Mouse (Mus musculus) cerebellum, adult 9-11 months (tissue): ENCODE data around the gene Gm14781.
"Not testable (repeated sequence)": the region's sequence is repeated elsewhere in the genome, so short reads cannot be mapped to it uniquely, and the experiment has no call there.

Experiments
- DNase-seq: peaks from one replicate; pipeline ENCODE4 v3.0.0; 2022

Gm14781 gene

GRCm38 (mm10) chrX:91631894-91632293 is at the start of gene Gm14781:
TSS of gene Gm14781 (plus strand) at chrX:91632194.
- not testable (repeated sequence) for DNase-seq

- not testable (repeated sequence) for DNase-seq
Observed at GRCm38 (mm10) chrX:91654964-91655575, 23.1 kb downstream of the Gm14781 start.
